Comparison of ENCODE assay signal across 9 mouse cellular contexts in the genomic region with DNA sequence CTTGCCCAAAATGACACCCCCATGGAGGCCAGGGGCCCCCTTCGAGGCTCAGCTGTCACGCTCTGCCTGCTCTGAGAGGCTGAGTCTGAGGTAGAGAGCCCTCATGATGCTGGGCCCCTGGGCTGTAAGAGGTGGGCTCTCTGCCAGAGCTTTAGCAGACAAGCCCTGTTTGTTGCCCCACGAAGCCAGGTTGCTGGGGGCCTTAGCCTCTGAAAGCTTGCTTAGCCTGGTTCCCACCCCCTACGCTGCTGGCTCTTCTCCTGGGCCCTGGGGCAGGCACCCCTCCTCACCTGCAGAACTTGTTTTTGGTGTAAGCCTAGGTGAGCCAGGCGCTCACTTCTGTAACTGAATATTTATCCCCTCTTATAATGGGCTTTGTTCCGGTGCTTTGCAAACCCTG. TPM values are rescaled to one million over a fixed set of nuclear protein-coding genes. Genes with fewer than 3 reads are reported as not detected.
DNase-seq lines count a peak whose midpoint lies in the region; ATAC-seq lines count a peak whose summit lies in the region.
"Had no signal": no experiment of that assay in that cellular context is flagged by ENCODE, and none has a peak within 500 bp of the region (broad histone marks: within the 10 kb centered on the region; RNA-seq: fewer than 3 reads in every experiment).

No protein-coding gene starts in this region.

- no peak for DNase-seq in heart, embryonic 10.5 days (ENCODE audit: low spot score)
- DNase-seq in heart, adult 11 months: no peak
- no peak for DNase-seq in lung, postnatal 14 days
- DNase-seq in spleen, postnatal 36 days (ENCODE audit: low spot score in 2 of 2): no peak
- DNase-seq in urinary bladder, postnatal 36 days (ENCODE audit: low spot score in 2 of 2): no peak
- DNase-seq: lung, postnatal 36 days had no signal

- H3K36me3 ChIP-seq in heart, embryonic 10.5 days: peaks cover 14% of the 10 kb centered on the region
- H3K36me3 ChIP-seq in lung, embryonic 16.5 days (ENCODE audit: control insufficient read depth, insufficient read depth, low read length): no peaks in the 10 kb centered on the region
- no peaks in the 10 kb centered on the region for H3K36me3 ChIP-seq in hindbrain, embryonic 13.5 days
- H3K36me3 ChIP-seq in stomach, embryonic 14.5 days (ENCODE audit: control insufficient read depth, insufficient read depth, low read length): 0 out of 2 replicates have a peak, but pooled peaks cover 2% of the 10 kb centered on the region

- no peak overlapping the region for H3K4me3 ChIP-seq in heart, embryonic 10.5 days
- no peak overlapping the region for H3K4me3 ChIP-seq in lung, embryonic 16.5 days (ENCODE audit: low read length)
- no peak overlapping the region for H3K4me3 ChIP-seq in hindbrain, embryonic 13.5 days
- H3K4me3 ChIP-seq in stomach, embryonic 14.5 days (ENCODE audit: low read depth, low read length): no peak overlapping the region

- H3K4me2 ChIP-seq in lung, embryonic 16.5 days (ENCODE audit: low read depth, low read length): no peak overlapping the region
- H3K4me2 ChIP-seq in hindbrain, embryonic 13.5 days: no peak overlapping the region
- no peak overlapping the region for H3K4me2 ChIP-seq in stomach, embryonic 14.5 days (replicated peaks; ENCODE audit: low read depth, low read length)

- H3K27ac ChIP-seq in heart, embryonic 10.5 days: peak overlapping the region; percentile 50
- peak overlapping the region; percentile 60 for H3K27ac ChIP-seq in lung, embryonic 16.5 days (ENCODE audit: low read length)
- H3K27ac ChIP-seq in hindbrain, embryonic 13.5 days: peak overlapping the region; percentile 48; the same call in 1 of the 2 replicates
- peak overlapping the region; percentile 92 for H3K27ac ChIP-seq in stomach, embryonic 14.5 days (ENCODE audit: low read length)

- ATAC-seq in lung, embryonic 16.5 days (ENCODE audit: low read depth): peak; percentile 48
- no peak for ATAC-seq in hindbrain, embryonic 13.5 days (ENCODE audit: low FRiP score)
- ATAC-seq in stomach, embryonic 14.5 days (ENCODE audit: insufficient number of reproducible peaks, insufficient read depth, low FRiP score, low read depth): no peak

- no peaks in the 10 kb centered on the region for H3K9me3 ChIP-seq in heart, embryonic 10.5 days
- H3K9me3 ChIP-seq in lung, embryonic 16.5 days (ENCODE audit: control insufficient read depth, low read length): no peaks in the 10 kb centered on the region
- no peaks in the 10 kb centered on the region for H3K9me3 ChIP-seq in hindbrain, embryonic 13.5 days
- no peaks in the 10 kb centered on the region for H3K9me3 ChIP-seq in stomach, embryonic 14.5 days (ENCODE audit: control insufficient read depth, low read depth, low read length)

- H3K4me1 ChIP-seq in heart, embryonic 10.5 days: peaks cover 80% of the 10 kb centered on the region
- H3K4me1 ChIP-seq in lung, embryonic 16.5 days (replicated peaks; ENCODE audit: control insufficient read depth, insufficient read depth, low read length): peaks cover 47% of the 10 kb centered on the region
- H3K4me1 ChIP-seq in hindbrain, embryonic 13.5 days (replicated peaks): peaks cover 64% of the 10 kb centered on the region
- peaks cover 57% of the 10 kb centered on the region for H3K4me1 ChIP-seq in stomach, embryonic 14.5 days (ENCODE audit: control insufficient read depth, insufficient read depth, low read length)

- H3K27me3 ChIP-seq in heart, embryonic 10.5 days (ENCODE audit: insufficient read depth, poor library complexity, severe bottlenecking): peaks cover 3% of the 10 kb centered on the region; the same call in 1 of the 2 replicates
- peaks cover 7% of the 10 kb centered on the region; the same call in 1 of the 2 replicates for H3K27me3 ChIP-seq in lung, embryonic 16.5 days (ENCODE audit: control insufficient read depth, insufficient read depth, low read depth, low read length)
- H3K27me3 ChIP-seq in hindbrain, embryonic 13.5 days: peaks cover 8% of the 10 kb centered on the region; the same call in 1 of the 2 replicates
- H3K27me3 ChIP-seq in stomach, embryonic 14.5 days (ENCODE audit: control insufficient read depth, insufficient read depth, low read length): no peaks in the 10 kb centered on the region

- 0 out of 2 replicates have a peak overlapping the region, but pooled peaks have one; percentile 17 for H3K9ac ChIP-seq in lung, embryonic 16.5 days (ENCODE audit: low read length)
- peak overlapping the region; percentile 53; the same call in 1 of the 2 replicates for H3K9ac ChIP-seq in hindbrain, embryonic 13.5 days
- H3K9ac ChIP-seq in stomach, embryonic 14.5 days (replicated peaks; ENCODE audit: low read depth, low read length): no peak overlapping the region

- 64% methylated on average over 6 of the region's 6 CpGs for WGBS in heart, embryonic 10.5 days
- 40% methylated on average over 6 of the region's 6 CpGs for WGBS in lung, embryonic 16.5 days
- WGBS in hindbrain, embryonic 13.5 days: 53% methylated on average over 6 of the region's 6 CpGs
- 40% methylated on average over 6 of the region's 6 CpGs for WGBS in stomach, embryonic 14.5 days

RNA-seq across cellular contexts. Expression of gene Ece1, which starts 55.6 kb away (rescaled TPM):
- polyA plus RNA-seq in heart, embryonic 10.5 days (2016; fragmentation: Nextera tagmentation; extraction: Ambion mirVana): 118 and 165 TPM in 2 replicates
- polyA plus RNA-seq in lung, embryonic 16.5 days (2015; fragmentation: Nextera tagmentation; extraction: Ambion mirVana): 48.1 and 53.8 TPM in 2 replicates
- 20.2 and 22.8 TPM in 2 replicates for polyA plus RNA-seq in hindbrain, embryonic 13.5 days (2015; fragmentation: Nextera tagmentation; extraction: Ambion mirVana)
- 80.6 and 83.2 TPM in 2 replicates for polyA plus RNA-seq in stomach, embryonic 14.5 days (2014; fragmentation: Nextera tagmentation; extraction: Ambion mirVana)
